Mouse (Mus musculus): ENCODE results near the gene Fam174b. TPM values are rescaled to one million over a fixed set of nuclear protein-coding genes. Genes with fewer than 3 reads are reported as not detected.

Fam174b gene
- polyA plus RNA-seq, 1 experiment from 2014 or later = 29.2 TPM

- Histone ChIP-seq H3K27me3 (replicated peaks; ENCODE audit: control insufficient read depth, insufficient read depth, low read length) (no peaks in the 10 kb centered on the region), H3K4me2 (ENCODE audit: low read depth, low read length) (no peak overlapping the region), H3K9me3 (ENCODE audit: control insufficient read depth, low read length) (no peaks in the 10 kb centered on the region), H3K4me1 (ENCODE audit: control insufficient read depth, insufficient read depth, low read length) (no peaks in the 10 kb centered on the region), H3K4me3 (ENCODE audit: low read depth, low read length) (no peak overlapping the region), H3K9ac (ENCODE audit: low read depth, low read length) (no peak overlapping the region), H3K36me3 (ENCODE audit: control insufficient read depth, insufficient read depth, low read length) (0 out of 2 replicates have a peak, but pooled peaks cover 6% of the 10 kb centered on the region), H3K27ac (replicated peaks; ENCODE audit: low read depth, low read length) (no peak overlapping the region)
- no peak for DNase-seq (ENCODE audit: low spot score)
- ATAC-seq (ENCODE audit: low read depth) = no peak
- 73% methylated on average over 3 of the region's 3 CpGs for WGBS
These were observed 37.7 kb downstream of the Fam174b start for GRCm38 (mm10) chr7:73777777-73778176.

GRCm38 (mm10) chr7:73784736-73785428 lies 44.8 kb downstream of the Fam174b start:
- no peak overlapping the region for H3K9ac ChIP-seq (ENCODE audit: low read depth, low read length)
- no peak overlapping the region for H3K27ac ChIP-seq (replicated peaks; ENCODE audit: low read depth, low read length)
- DNase-seq (ENCODE audit: low spot score) (no peak), ATAC-seq (ENCODE audit: low read depth) (no peak)
- no peaks in the 10 kb centered on the region for H3K36me3 ChIP-seq (ENCODE audit: control insufficient read depth, insufficient read depth, low read length)
- WGBS = 91% methylated on average over 4 of the region's 4 CpGs
- no peak overlapping the region for H3K4me3 ChIP-seq (ENCODE audit: low read depth, low read length)
- no peaks in the 10 kb centered on the region for H3K4me1 ChIP-seq (ENCODE audit: control insufficient read depth, insufficient read depth, low read length)
- no peaks in the 10 kb centered on the region for H3K27me3 ChIP-seq (replicated peaks; ENCODE audit: control insufficient read depth, insufficient read depth, low read length)
- H3K4me2 ChIP-seq (ENCODE audit: low read depth, low read length) = no peak overlapping the region
- no peaks in the 10 kb centered on the region for H3K9me3 ChIP-seq (ENCODE audit: control insufficient read depth, low read length)

GRCm38 (mm10) chr7:73785815-73786214 lies 45.7 kb downstream of the Fam174b start:
- no peak overlapping the region for H3K4me2 ChIP-seq (ENCODE audit: low read depth, low read length)
- no peak overlapping the region for H3K27ac ChIP-seq (replicated peaks; ENCODE audit: low read depth, low read length)
- no peak for DNase-seq (ENCODE audit: low spot score)
- ATAC-seq (ENCODE audit: low read depth) = no peak
- no peaks in the 10 kb centered on the region for H3K4me1 ChIP-seq (ENCODE audit: control insufficient read depth, insufficient read depth, low read length)
- H3K4me3 ChIP-seq (ENCODE audit: low read depth, low read length) = no peak overlapping the region
- H3K9ac ChIP-seq (ENCODE audit: low read depth, low read length) = no peak overlapping the region
- 70% methylated on average over 4 of the region's 4 CpGs for WGBS
- no peaks in the 10 kb centered on the region for H3K9me3 ChIP-seq (ENCODE audit: control insufficient read depth, low read length)
- H3K27me3 ChIP-seq (replicated peaks; ENCODE audit: control insufficient read depth, insufficient read depth, low read length) = no peaks in the 10 kb centered on the region
- H3K36me3 ChIP-seq (ENCODE audit: control insufficient read depth, insufficient read depth, low read length) = no peaks in the 10 kb centered on the region

GRCm38 (mm10) chr7:73787513-73787912 lies 47.4 kb downstream of the Fam174b start:
- no peaks in the 10 kb centered on the region for H3K4me1 ChIP-seq (ENCODE audit: control insufficient read depth, insufficient read depth, low read length)
- no peak for DNase-seq (ENCODE audit: low spot score)
- WGBS = 78% methylated on average over 8 of the region's 8 CpGs
- no peaks in the 10 kb centered on the region for H3K36me3 ChIP-seq (ENCODE audit: control insufficient read depth, insufficient read depth, low read length)
- ATAC-seq (ENCODE audit: low read depth) = no peak
- no peak overlapping the region for H3K4me2 ChIP-seq (ENCODE audit: low read depth, low read length)
- H3K9me3 ChIP-seq (ENCODE audit: control insufficient read depth, low read length) = no peaks in the 10 kb centered on the region
- H3K27me3 ChIP-seq (replicated peaks; ENCODE audit: control insufficient read depth, insufficient read depth, low read length) = no peaks in the 10 kb centered on the region
- no peak overlapping the region for H3K4me3 ChIP-seq (ENCODE audit: low read depth, low read length)
- H3K27ac ChIP-seq (replicated peaks; ENCODE audit: low read depth, low read length) = no peak overlapping the region
- H3K9ac ChIP-seq (ENCODE audit: low read depth, low read length) = no peak overlapping the region

- Histone ChIP-seq H3K4me3 (ENCODE audit: low read depth, low read length) (no peak overlapping the region), H3K9ac (ENCODE audit: low read depth, low read length) (no peak overlapping the region), H3K36me3 (ENCODE audit: control insufficient read depth, insufficient read depth, low read length) (no peaks in the 10 kb centered on the region), H3K9me3 (ENCODE audit: control insufficient read depth, low read length) (no peaks in the 10 kb centered on the region), H3K4me2 (ENCODE audit: low read depth, low read length) (no peak overlapping the region), H3K27me3 (replicated peaks; ENCODE audit: control insufficient read depth, insufficient read depth, low read length) (no peaks in the 10 kb centered on the region), H3K4me1 (ENCODE audit: control insufficient read depth, insufficient read depth, low read length) (no peaks in the 10 kb centered on the region), H3K27ac (replicated peaks; ENCODE audit: low read depth, low read length) (no peak overlapping the region)
- no peak for DNase-seq (ENCODE audit: low spot score)
- ATAC-seq (ENCODE audit: low read depth) = no peak
- 70% methylated on average over 8 of the region's 8 CpGs for WGBS
These were observed 51.0 kb downstream of the Fam174b start for GRCm38 (mm10) chr7:73791096-73791495.

GRCm38 (mm10) chr7:73792155-73792554 lies 52.1 kb downstream of the Fam174b start:
- DNase-seq (ENCODE audit: low spot score) = no peak
- no peak overlapping the region for H3K27ac ChIP-seq (replicated peaks; ENCODE audit: low read depth, low read length)
- ATAC-seq (ENCODE audit: low read depth) = no peak
- WGBS = 70% methylated on average over 4 of the region's 4 CpGs
- no peak overlapping the region for H3K9ac ChIP-seq (ENCODE audit: low read depth, low read length)
- H3K36me3 ChIP-seq (ENCODE audit: control insufficient read depth, insufficient read depth, low read length) = no peaks in the 10 kb centered on the region
- H3K9me3 ChIP-seq (ENCODE audit: control insufficient read depth, low read length) = no peaks in the 10 kb centered on the region
- no peaks in the 10 kb centered on the region for H3K27me3 ChIP-seq (replicated peaks; ENCODE audit: control insufficient read depth, insufficient read depth, low read length)
- H3K4me1 ChIP-seq (ENCODE audit: control insufficient read depth, insufficient read depth, low read length) = no peaks in the 10 kb centered on the region
- H3K4me2 ChIP-seq (ENCODE audit: low read depth, low read length) = no peak overlapping the region
- H3K4me3 ChIP-seq (ENCODE audit: low read depth, low read length) = no peak overlapping the region

GRCm38 (mm10) chr7:73792641-73793040 lies 52.5 kb downstream of the Fam174b start:
- ATAC-seq (ENCODE audit: low read depth) = no peak
- 65% methylated on average over 3 of the region's 3 CpGs for WGBS
- Histone ChIP-seq H3K4me1 (ENCODE audit: control insufficient read depth, insufficient read depth, low read length) (no peaks in the 10 kb centered on the region), H3K9ac (ENCODE audit: low read depth, low read length) (no peak overlapping the region), H3K27ac (replicated peaks; ENCODE audit: low read depth, low read length) (no peak overlapping the region), H3K27me3 (replicated peaks; ENCODE audit: control insufficient read depth, insufficient read depth, low read length) (no peaks in the 10 kb centered on the region), H3K9me3 (ENCODE audit: control insufficient read depth, low read length) (no peaks in the 10 kb centered on the region), H3K4me2 (ENCODE audit: low read depth, low read length) (no peak overlapping the region), H3K4me3 (ENCODE audit: low read depth, low read length) (no peak overlapping the region), H3K36me3 (ENCODE audit: control insufficient read depth, insufficient read depth, low read length) (no peaks in the 10 kb centered on the region)
- no peak for DNase-seq (ENCODE audit: low spot score)

- no peaks in the 10 kb centered on the region for H3K27me3 ChIP-seq (replicated peaks; ENCODE audit: control insufficient read depth, insufficient read depth, low read length)
- ATAC-seq (ENCODE audit: low read depth) = no peak
- DNase-seq (ENCODE audit: low spot score) = no peak
- H3K4me1 ChIP-seq (ENCODE audit: control insufficient read depth, insufficient read depth, low read length) = no peaks in the 10 kb centered on the region
- 75% methylated on average over 2 of the region's 2 CpGs for whole genome bisulfite sequencing
- no peak overlapping the region for H3K27ac ChIP-seq (replicated peaks; ENCODE audit: low read depth, low read length)
- H3K4me2 ChIP-seq (ENCODE audit: low read depth, low read length) = no peak overlapping the region
- H3K36me3 ChIP-seq (ENCODE audit: control insufficient read depth, insufficient read depth, low read length) = no peaks in the 10 kb centered on the region
- H3K9me3 ChIP-seq (ENCODE audit: control insufficient read depth, low read length) = no peaks in the 10 kb centered on the region
- no peak overlapping the region for H3K4me3 ChIP-seq (ENCODE audit: low read depth, low read length)
- H3K9ac ChIP-seq (ENCODE audit: low read depth, low read length) = no peak overlapping the region
These were observed 69.2 kb downstream of the Fam174b start for GRCm38 (mm10) chr7:73809261-73809660.

- Histone ChIP-seq H3K36me3 (ENCODE audit: control insufficient read depth, insufficient read depth, low read length) (no peaks in the 10 kb centered on the region), H3K9me3 (ENCODE audit: control insufficient read depth, low read length) (no peaks in the 10 kb centered on the region), H3K4me2 (ENCODE audit: low read depth, low read length) (no peak overlapping the region), H3K27ac (replicated peaks; ENCODE audit: low read depth, low read length) (no peak overlapping the region), H3K4me3 (ENCODE audit: low read depth, low read length) (no peak overlapping the region), H3K9ac (ENCODE audit: low read depth, low read length) (no peak overlapping the region), H3K27me3 (replicated peaks; ENCODE audit: control insufficient read depth, insufficient read depth, low read length) (no peaks in the 10 kb centered on the region), H3K4me1 (ENCODE audit: control insufficient read depth, insufficient read depth, low read length) (no peaks in the 10 kb centered on the region)
- 76% methylated on average over 7 of the region's 7 CpGs for WGBS
- DNase-seq (ENCODE audit: low spot score) (no peak), ATAC-seq (ENCODE audit: low read depth) (no peak)
These were observed 71.3 kb downstream of the Fam174b start for GRCm38 (mm10) chr7:73811439-73811838.
